Mouse (Mus musculus) liver, embryonic 16.5 days (tissue): ENCODE results near the gene Rasgef1b. TPM values are rescaled to one million over a fixed set of nuclear protein-coding genes. Genes with fewer than 3 reads are reported as not detected.

Experiments
- ATAC-seq: fragments of 200-750 bp; cut with Nextera tagmentation; 2 replicates; pipeline ENCODE4 v1.8.0; 2017; ENCODE audit warnings: low read depth, mild to moderate bottlenecking, moderate number of reproducible peaks, moderate library complexity
- H3K27ac ChIP-seq: fragments of 300-500 bp; sonication (generic); 2 replicates; pipeline ENCODE4 v1.5.1; 2014; ENCODE audit warnings: mild to moderate bottlenecking, low read length
- H3K27me3 ChIP-seq: fragments of 300-500 bp; sonication (generic); 2 replicates; pipeline ENCODE4 v1.6.1; 2014; ENCODE audit warnings: low read depth, low read length, mixed read lengths; ENCODE audit not compliant: control insufficient read depth, insufficient read depth
- H3K36me3 ChIP-seq: fragments of 300-500 bp; sonication (generic); 2 replicates; pipeline ENCODE4 v1.6.1; 2014; ENCODE audit warnings: mild to moderate bottlenecking; ENCODE audit not compliant: control insufficient read depth, insufficient read depth
- H3K4me1 ChIP-seq: fragments of 300-500 bp; sonication (generic); 2 replicates; pipeline ENCODE4 v1.6.1; 2014; ENCODE audit warnings: low read depth, low read length, mixed read lengths; ENCODE audit not compliant: control insufficient read depth
- H3K4me2 ChIP-seq: fragments of 300-500 bp; sonication (generic); 2 replicates; pipeline ENCODE4 v1.6.1; 2014; ENCODE audit warnings: low read depth, low read length, mixed read lengths
- H3K4me3 ChIP-seq: fragments of 300-500 bp; sonication (generic); 2 replicates; pipeline ENCODE4 v1.5.1; 2014; ENCODE audit warnings: low read depth, mild to moderate bottlenecking, low read length
- H3K9ac ChIP-seq: fragments of 300-500 bp; sonication (generic); 2 replicates; pipeline ENCODE4 v1.6.1; 2014; ENCODE audit warnings: low read depth, low read length
- H3K9me3 ChIP-seq: fragments of 300-500 bp; sonication (generic); replicated peaks from 2 replicates; pipeline ENCODE4 v1.6.1; 2016; ENCODE audit warnings: low read length; ENCODE audit not compliant: control insufficient read depth
- WGBS: fragments of 180-500 bp; shearing (Covaris S2); extraction: QIAGEN DNeasy Blood & Tissue Kit; methylation state at CpG from one replicate; pipeline ENCODE4 v1.1.7; 2014; ENCODE audit not compliant: insufficient replicate concordance; 5-methylcytosine and 5-hydroxymethylcytosine counted together
- polyA plus RNA-seq: library from polyadenylated mRNA; unstranded; fragments of >200 nt; fragmentation: Nextera tagmentation; extraction: Ambion mirVana; gene quantifications from 2 replicates; pipeline ENCODE4 v1.2.1, GENCODE M21; 2015

The Rasgef1b gene
- polyA plus RNA-seq, 1 experiment from 2014 or later = 11.5 TPM

GRCm38 (mm10) chr5:99286024-99286423, 442.8 kb downstream of the Rasgef1b start:
- H3K4me1 ChIP-seq = no peaks in the 10 kb centered on the region; the same call in 1 of the 2 replicates
- 69% methylated on average over 6 of the region's 6 CpGs for WGBS
- H3K36me3 ChIP-seq = no peaks in the 10 kb centered on the region
- H3K27ac ChIP-seq = no peak overlapping the region
- no peaks in the 10 kb centered on the region for H3K9me3 ChIP-seq
- H3K4me2 ChIP-seq = no peak overlapping the region
- H3K27me3 ChIP-seq = no peaks in the 10 kb centered on the region
- ATAC-seq = no peak
- H3K9ac ChIP-seq = no peak overlapping the region
- no peak overlapping the region for H3K4me3 ChIP-seq

GRCm38 (mm10) chr5:99284369-99284768, 444.5 kb downstream of the Rasgef1b start:
- Histone ChIP-seq H3K27ac (0 out of 2 replicates have a peak overlapping the region, but pooled peaks have one; percentile 29), H3K9me3 (no peaks in the 10 kb centered on the region), H3K4me2 (no peak overlapping the region), H3K4me3 (no peak overlapping the region), H3K4me1 (no peaks in the 10 kb centered on the region; the same call in 1 of the 2 replicates), H3K27me3 (no peaks in the 10 kb centered on the region), H3K9ac (no peak overlapping the region), H3K36me3 (no peaks in the 10 kb centered on the region)
- WGBS = 58% methylated on average over 7 of the region's 7 CpGs
- peak; percentile 79 for ATAC-seq

- WGBS = 34% methylated on average over 3 of the region's 3 CpGs
- Histone ChIP-seq H3K36me3 (no peaks in the 10 kb centered on the region), H3K27ac (no peak overlapping the region), H3K4me3 (no peak overlapping the region), H3K4me1 (no peaks in the 10 kb centered on the region; the same call in 1 of the 2 replicates), H3K4me2 (no peak overlapping the region), H3K9ac (no peak overlapping the region), H3K27me3 (no peaks in the 10 kb centered on the region), H3K9me3 (no peaks in the 10 kb centered on the region)
- ATAC-seq = peak; percentile 73
Measured at GRCm38 (mm10) chr5:99283636-99284035, 445.2 kb downstream of the Rasgef1b start.

GRCm38 (mm10) chr5:99280536-99280935, 448.3 kb downstream of the Rasgef1b start:
- Histone ChIP-seq H3K27ac (no peak overlapping the region), H3K27me3 (no peaks in the 10 kb centered on the region), H3K9ac (no peak overlapping the region), H3K9me3 (no peaks in the 10 kb centered on the region), H3K4me1 (no peaks in the 10 kb centered on the region), H3K4me2 (no peak overlapping the region), H3K4me3 (no peak overlapping the region), H3K36me3 (no peaks in the 10 kb centered on the region)
- ATAC-seq = no peak
- 70% methylated on average over 5 of the region's 5 CpGs for WGBS

- Histone ChIP-seq H3K27ac (no peak overlapping the region), H3K4me2 (no peak overlapping the region), H3K4me3 (no peak overlapping the region), H3K9me3 (no peaks in the 10 kb centered on the region), H3K36me3 (no peaks in the 10 kb centered on the region), H3K9ac (no peak overlapping the region), H3K4me1 (no peaks in the 10 kb centered on the region), H3K27me3 (no peaks in the 10 kb centered on the region)
- peak; percentile 61; the same call in 1 of the 2 replicates for ATAC-seq
- WGBS = 41% methylated on average over 9 of the region's 9 CpGs
Measured at GRCm38 (mm10) chr5:99279016-99279757, 449.7 kb downstream of the Rasgef1b start.

GRCm38 (mm10) chr5:99278364-99278763, 450.5 kb downstream of the Rasgef1b start:
- WGBS = 19% methylated on average over 8 of the region's 8 CpGs
- ATAC-seq = no peak
- Histone ChIP-seq H3K4me1 (no peaks in the 10 kb centered on the region), H3K4me3 (no peak overlapping the region), H3K9me3 (no peaks in the 10 kb centered on the region), H3K27me3 (no peaks in the 10 kb centered on the region), H3K27ac (no peak overlapping the region), H3K36me3 (no peaks in the 10 kb centered on the region), H3K9ac (no peak overlapping the region), H3K4me2 (no peak overlapping the region)

- WGBS = 66% methylated on average over 9 of the region's 9 CpGs
- no peak overlapping the region for H3K4me3 ChIP-seq
- no peak for ATAC-seq
- no peak overlapping the region for H3K4me2 ChIP-seq
- H3K4me1 ChIP-seq = no peaks in the 10 kb centered on the region
- no peak overlapping the region for H3K9ac ChIP-seq
- H3K27ac ChIP-seq = no peak overlapping the region
- H3K27me3 ChIP-seq = no peaks in the 10 kb centered on the region
- no peaks in the 10 kb centered on the region for H3K9me3 ChIP-seq
- H3K36me3 ChIP-seq = no peaks in the 10 kb centered on the region
Measured at GRCm38 (mm10) chr5:99277536-99277935, 451.3 kb downstream of the Rasgef1b start.

- ATAC-seq = no peak
- Histone ChIP-seq H3K36me3 (no peaks in the 10 kb centered on the region), H3K27ac (no peak overlapping the region), H3K9ac (no peak overlapping the region), H3K27me3 (no peaks in the 10 kb centered on the region), H3K9me3 (no peaks in the 10 kb centered on the region), H3K4me2 (no peak overlapping the region), H3K4me3 (no peak overlapping the region), H3K4me1 (no peaks in the 10 kb centered on the region)
- WGBS = 58% methylated on average over 12 of the region's 12 CpGs
Measured at GRCm38 (mm10) chr5:99274119-99274563, 454.7 kb downstream of the Rasgef1b start.

GRCm38 (mm10) chr5:99271531-99271930, 457.3 kb downstream of the Rasgef1b start:
- H3K27me3 ChIP-seq = no peaks in the 10 kb centered on the region
- no peak overlapping the region for H3K4me3 ChIP-seq
- no peaks in the 10 kb centered on the region for H3K4me1 ChIP-seq
- H3K36me3 ChIP-seq = no peaks in the 10 kb centered on the region
- H3K9me3 ChIP-seq = no peaks in the 10 kb centered on the region
- 52% methylated on average over 1 of the region's 1 CpGs for WGBS
- no peak overlapping the region for H3K9ac ChIP-seq
- no peak overlapping the region for H3K27ac ChIP-seq
- no peak overlapping the region for H3K4me2 ChIP-seq
- ATAC-seq = no peak
